Mouse (Mus musculus): ENCODE measurements around the gene Zfp362.

GRCm38 (mm10) chr4:128727721-128728430 lies 78.0 kb downstream of the Zfp362 start:
- TF ChIP-seq EP300 (IDR thresholded peaks at IDR 0.05; ENCODE audit: low read depth) (no peak), CTCF (IDR thresholded peaks at IDR 0.05; ENCODE audit: low read depth) (no peak)
